Mouse (Mus musculus): ENCODE data around the gene 3110082J24Rik.

The 3110082J24Rik gene

GRCm38 (mm10) chr5:30105668-30106300 is at the start of gene 3110082J24Rik:
TSS of gene 3110082J24Rik (minus strand) at chr5:30106086.
- no peak for DNase-seq (ENCODE audit: extremely low read depth, low read depth)

GRCm38 (mm10) chr5:30155395-30155792 is 49.5 kb upstream of the 3110082J24Rik start:
- DNase-seq (ENCODE audit: extremely low read depth, low read depth), result peak; percentile 55

- DNase-seq (ENCODE audit: extremely low read depth, low read depth), result peak; percentile 89
These were observed 48.8 kb upstream of the 3110082J24Rik start, which contains the start of the genes Hadha and Hadhb for GRCm38 (mm10) chr5:30154474-30155394. TSS of gene Hadha (minus strand) at chr5:30155162. TSS of gene Hadhb (plus strand) at chr5:30155248.

- no peak for DNase-seq (ENCODE audit: extremely low read depth, low read depth)
These were observed 48.1 kb upstream of the 3110082J24Rik start for GRCm38 (mm10) chr5:30154013-30154412.

GRCm38 (mm10) chr5:30153222-30153621 is 47.3 kb upstream of the 3110082J24Rik start:
- no peak for DNase-seq (ENCODE audit: extremely low read depth, low read depth)

GRCm38 (mm10) chr5:30152413-30152812 is 46.5 kb upstream of the 3110082J24Rik start:
- no peak for DNase-seq (ENCODE audit: extremely low read depth, low read depth)

- no peak for DNase-seq (ENCODE audit: extremely low read depth, low read depth)
These were observed 46.1 kb upstream of the 3110082J24Rik start for GRCm38 (mm10) chr5:30152007-30152406.

GRCm38 (mm10) chr5:30148133-30148920 is 42.4 kb upstream of the 3110082J24Rik start:
- no peak for DNase-seq (ENCODE audit: extremely low read depth, low read depth)

- DNase-seq (ENCODE audit: extremely low read depth, low read depth), result no peak
These were observed 40.6 kb upstream of the 3110082J24Rik start for GRCm38 (mm10) chr5:30146526-30146925.

- no peak for DNase-seq (ENCODE audit: extremely low read depth, low read depth)
These were observed 32.3 kb upstream of the 3110082J24Rik start for GRCm38 (mm10) chr5:30138193-30138592.

- no peak for DNase-seq (ENCODE audit: extremely low read depth, low read depth)
These were observed 31.4 kb upstream of the 3110082J24Rik start for GRCm38 (mm10) chr5:30137271-30137670.

- no peak for DNase-seq (ENCODE audit: extremely low read depth, low read depth)
These were observed 29.9 kb upstream of the 3110082J24Rik start for GRCm38 (mm10) chr5:30135711-30136231.

GRCm38 (mm10) chr5:30132173-30132572 is 26.3 kb upstream of the 3110082J24Rik start:
- DNase-seq (ENCODE audit: extremely low read depth, low read depth), result no peak

GRCm38 (mm10) chr5:30131246-30131645 is 25.4 kb upstream of the 3110082J24Rik start:
- DNase-seq (ENCODE audit: extremely low read depth, low read depth), result no peak

GRCm38 (mm10) chr5:30128680-30129079 is 22.8 kb upstream of the 3110082J24Rik start:
- no peak for DNase-seq (ENCODE audit: extremely low read depth, low read depth)

- DNase-seq (ENCODE audit: extremely low read depth, low read depth), result no peak
These were observed 22.2 kb upstream of the 3110082J24Rik start for GRCm38 (mm10) chr5:30127921-30128597.

- DNase-seq (ENCODE audit: extremely low read depth, low read depth), result no peak
These were observed 20.9 kb upstream of the 3110082J24Rik start for GRCm38 (mm10) chr5:30126756-30127155.

- peak; percentile 38 for DNase-seq (ENCODE audit: extremely low read depth, low read depth)
These were observed 19.7 kb upstream of the 3110082J24Rik start for GRCm38 (mm10) chr5:30125587-30125986.

- no peak for DNase-seq (ENCODE audit: extremely low read depth, low read depth)
These were observed 16.6 kb upstream of the 3110082J24Rik start for GRCm38 (mm10) chr5:30122481-30122880.

- DNase-seq (ENCODE audit: extremely low read depth, low read depth), result no peak
These were observed 14.2 kb upstream of the 3110082J24Rik start for GRCm38 (mm10) chr5:30120106-30120505.

- no peak for DNase-seq (ENCODE audit: extremely low read depth, low read depth)
These were observed 13.3 kb upstream of the 3110082J24Rik start for GRCm38 (mm10) chr5:30119163-30119562.

All from MEL-GATA-1-ER (cell line).